Comparison of ENCODE assay signal across 8 mouse cellular contexts in the genomic region with DNA sequence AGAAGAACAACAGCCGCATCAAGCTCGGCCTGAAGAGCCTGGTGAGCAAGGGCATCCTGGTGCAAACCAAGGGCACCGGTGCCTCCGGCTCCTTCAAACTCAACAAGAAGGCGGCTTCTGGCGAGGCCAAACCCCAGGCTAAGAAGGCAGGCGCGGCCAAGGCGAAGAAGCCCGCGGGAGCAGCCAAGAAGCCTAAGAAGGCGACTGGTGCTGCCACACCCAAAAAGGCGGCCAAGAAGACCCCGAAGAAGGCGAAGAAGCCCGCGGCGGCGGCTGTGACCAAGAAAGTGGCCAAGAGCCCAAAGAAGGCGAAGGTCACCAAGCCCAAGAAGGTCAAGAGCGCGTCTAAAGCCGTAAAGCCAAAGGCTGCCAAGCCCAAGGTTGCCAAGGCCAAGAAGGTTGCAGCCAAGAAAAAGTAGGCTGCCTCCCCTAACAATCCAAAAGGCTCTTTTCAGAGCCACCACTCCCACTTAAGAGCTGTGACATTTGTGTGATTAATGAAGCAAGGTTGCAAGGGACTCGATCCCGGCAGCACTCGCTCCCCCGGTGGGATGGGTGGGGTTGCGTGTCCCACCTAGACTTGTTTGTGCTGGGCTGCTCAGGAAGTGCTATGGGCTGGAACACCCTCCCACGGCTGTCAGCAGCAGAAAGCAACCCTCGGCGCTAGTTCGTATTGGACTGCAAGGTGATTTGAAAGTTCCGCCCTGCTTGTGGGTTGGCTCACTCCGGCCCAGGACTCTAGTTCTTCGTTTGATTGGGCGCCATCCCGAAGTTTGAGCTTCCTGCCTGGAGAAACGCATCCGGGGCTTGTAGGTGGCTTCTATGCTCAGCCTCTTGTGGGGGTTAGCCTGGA. TPM values are rescaled to one million over a fixed set of nuclear protein-coding genes. Genes with fewer than 3 reads are reported as not detected.
A peak's percentile ranks its signal among the peaks of the same experiment; 100 is the strongest.
DNase-seq lines count a peak whose midpoint lies in the region; ATAC-seq and TF ChIP-seq lines count a peak whose summit lies in the region.

No protein-coding gene starts in this region.

- WGBS in heart, embryonic 14.5 days: under 1% methylated on average over 39 of the region's 39 CpGs
- WGBS in liver, embryonic 11.5 days: under 1% methylated on average over 39 of the region's 39 CpGs

- peak overlapping the region; percentile 97 for H3K27ac ChIP-seq in brown adipose tissue, adult 24 weeks (replicated peaks; ENCODE audit: low read depth, low read length)
- peak overlapping the region; percentile 99 for H3K27ac ChIP-seq in heart, embryonic 14.5 days (replicated peaks in 1 of 2; ENCODE audit: control insufficient read depth in 1 of 2, insufficient read depth in 1 of 2, low read depth in 2 of 2, low read length in 2 of 2)
- peak overlapping the region; percentile 100 for H3K27ac ChIP-seq in liver, embryonic 11.5 days (ENCODE audit: low read depth, low read length)

- H3ac ChIP-seq in myocyte (ENCODE audit: control insufficient read depth, insufficient read length): no peak overlapping the region

- H3K4me1 ChIP-seq in brown adipose tissue, adult 24 weeks (ENCODE audit: control insufficient read depth, insufficient read depth, insufficient read length, low read length): no peaks in the 10 kb centered on the region
- H3K4me1 ChIP-seq in heart, embryonic 14.5 days (ENCODE audit: control insufficient read depth in 2 of 2, insufficient read depth in 2 of 2, low read length in 2 of 2): peaks cover 0 to 19% of the 10 kb centered on the region in 2 experiments; a peak in 2 of 4 replicates
- H3K4me1 ChIP-seq in liver, embryonic 11.5 days (replicated peaks; ENCODE audit: control insufficient read depth, insufficient read depth, low read length): peaks cover 7% of the 10 kb centered on the region

- H3K27me3 ChIP-seq in heart, embryonic 14.5 days (ENCODE audit: control insufficient read depth, insufficient read depth, low read length): no peaks in the 10 kb centered on the region
- H3K27me3 ChIP-seq in liver, embryonic 11.5 days (replicated peaks; ENCODE audit: control insufficient read depth, insufficient read depth, low read length): no peaks in the 10 kb centered on the region
- H3K27me3 ChIP-seq in myocyte (ENCODE audit: control insufficient read depth, insufficient read depth, insufficient read length): no peaks in the 10 kb centered on the region
- no peaks in the 10 kb centered on the region for H3K27me3 ChIP-seq in splenic B cell, adult 2 months (ENCODE audit: control insufficient read depth, insufficient read depth, low read length, poor library complexity, severe bottlenecking)

- H3K79me2 ChIP-seq in myocyte (ENCODE audit: control insufficient read depth, insufficient read depth): no peaks in the 10 kb centered on the region

- H3K9me3 ChIP-seq in heart, embryonic 14.5 days (ENCODE audit: control insufficient read depth, low read length): no peaks in the 10 kb centered on the region
- H3K9me3 ChIP-seq in liver, embryonic 11.5 days (ENCODE audit: control insufficient read depth, low read length): no peaks in the 10 kb centered on the region

- H3K9ac ChIP-seq in heart, embryonic 14.5 days (ENCODE audit: low read length): peak overlapping the region; percentile 95
- H3K9ac ChIP-seq in liver, embryonic 11.5 days (ENCODE audit: low read depth, low read length): peak overlapping the region; percentile 83

- peak; percentile 90 for TF ChIP-seq POLR2A in myocyte (IDR thresholded peaks at IDR 0.05; ENCODE audit: insufficient read length, low read depth)

- ATAC-seq in heart, embryonic 14.5 days (ENCODE audit: insufficient number of reproducible peaks, insufficient read depth, low FRiP score, low read depth): peak; percentile 92
- peak; percentile 85 for ATAC-seq in liver, embryonic 11.5 days (replicated peaks; ENCODE audit: low FRiP score)

- peak overlapping the region; percentile 75 for H3K4me2 ChIP-seq in heart, embryonic 14.5 days (ENCODE audit: low read length)
- H3K4me2 ChIP-seq in liver, embryonic 11.5 days: peak overlapping the region; percentile 91
- peak overlapping the region; percentile 85 for H3K4me2 ChIP-seq in myocyte (ENCODE audit: low read depth)

- peak overlapping the region; percentile 81 for H3K4me3 ChIP-seq in brown adipose tissue, adult 24 weeks (ENCODE audit: insufficient read depth, low read depth, low read length)
- H3K4me3 ChIP-seq in heart, embryonic 14.5 days (ENCODE audit: control insufficient read depth in 1 of 2, insufficient read depth in 1 of 2, low read depth in 1 of 2, low read length in 2 of 2): peak overlapping the region; percentile 51 to 86
- H3K4me3 ChIP-seq in liver, embryonic 11.5 days (ENCODE audit: low read depth, low read length): peak overlapping the region; percentile 52
- H3K4me3 ChIP-seq in myocyte: peak overlapping the region; percentile 47

- peak; percentile 93 for DNase-seq in CD4-positive, CD25-positive, alpha-beta regulatory T cell, adult 2 months (ENCODE audit: low read depth, low spot score)
- DNase-seq in fibroblast of lung, adult 2 months (ENCODE audit: low read depth): peak; percentile 87
- DNase-seq in kidney, postnatal 10 days: peak; percentile 95
- DNase-seq in liver, embryonic 11.5 days (ENCODE audit: low spot score): peak; percentile 94
- peak; percentile 94 for DNase-seq in splenic B cell, adult 2 months (ENCODE audit: low read depth, low spot score)

- H3K36me3 ChIP-seq in heart, embryonic 14.5 days (ENCODE audit: control insufficient read depth, insufficient read depth, low read length): no peaks in the 10 kb centered on the region
- H3K36me3 ChIP-seq in liver, embryonic 11.5 days (ENCODE audit: control insufficient read depth, insufficient read depth, low read length): no peaks in the 10 kb centered on the region
- no peaks in the 10 kb centered on the region for H3K36me3 ChIP-seq in myocyte (ENCODE audit: control insufficient read depth, insufficient read depth)
- H3K36me3 ChIP-seq in splenic B cell, adult 2 months (ENCODE audit: control insufficient read depth, insufficient read depth, low read length, poor library complexity, severe bottlenecking): 0 out of 2 replicates have a peak, but pooled peaks cover 2% of the 10 kb centered on the region

TF ChIP-seq in myocyte, 11 proteins besides CTCF, POLR2A, EP300 and RAD21:
- no peak for TF ChIP-seq REST (IDR thresholded peaks at IDR 0.05; ENCODE audit: insufficient read depth, insufficient read length)
- peak; percentile 95 for TF ChIP-seq E2F4 (IDR thresholded peaks at IDR 0.05; ENCODE audit: insufficient read depth)
- TF ChIP-seq MAX (IDR thresholded peaks at IDR 0.05; ENCODE audit: low read depth): no peak
- TF ChIP-seq CEBPB (IDR thresholded peaks at IDR 0.05; ENCODE audit: insufficient read depth, poor library complexity, severe bottlenecking): no peak
- peak; percentile 97 for TF ChIP-seq POLR2AphosphoS2 (IDR thresholded peaks at IDR 0.05; ENCODE audit: insufficient read length, low read depth)
- TF ChIP-seq MYOD1 (IDR thresholded peaks at IDR 0.05; ENCODE audit: control insufficient read depth in 1 of 3, insufficient read length in 2 of 3, low read depth in 2 of 3): no peak
- TF ChIP-seq MYOG (IDR thresholded peaks at IDR 0.05; ENCODE audit: control insufficient read depth in 1 of 3, insufficient read depth in 1 of 3, insufficient read length in 2 of 3, low read depth in 2 of 3): no peak
- no peak for TF ChIP-seq USF1 (IDR thresholded peaks at IDR 0.05; ENCODE audit: low read depth)
- TF ChIP-seq SRF (IDR thresholded peaks at IDR 0.05; ENCODE audit: control insufficient read depth, insufficient read length, low read depth): no peak
- no peak for TF ChIP-seq TCF12 (IDR thresholded peaks at IDR 0.05; ENCODE audit: insufficient read depth, poor library complexity, severe bottlenecking)
- no peak for TF ChIP-seq TCF3 (IDR thresholded peaks at IDR 0.05; ENCODE audit: insufficient read length, low read depth)

RNA-seq across cellular contexts. Expression of a gene that starts 0.7 kb away (rescaled TPM):
- polyA plus RNA-seq in brown adipose tissue, adult 24 weeks (2012; ENCODE audit: insufficient read depth, insufficient read length, missing spikeins): 112 and 175 TPM in 2 replicates
- 36.9 and 43.9 TPM in 2 replicates for polyA plus RNA-seq in heart, embryonic 14.5 days (2014; fragmentation: Nextera tagmentation; extraction: Ambion mirVana)
- 24.2 and 25.8 TPM in 2 replicates for polyA plus RNA-seq in liver, embryonic 11.5 days (2014; fragmentation: Nextera tagmentation; extraction: Ambion mirVana)
- polyA plus RNA-seq in myocyte (2012; fragmentation: generic; extraction: Trizol): 273 TPM

RNA-seq across cellular contexts. Expression of a gene that starts 6.1 kb away (rescaled TPM):
- polyA plus RNA-seq in brown adipose tissue, adult 24 weeks (2012; ENCODE audit: insufficient read depth, insufficient read length, missing spikeins): not detected in 2 replicates
- 2.5 and 2.7 TPM in 2 replicates for polyA plus RNA-seq in heart, embryonic 14.5 days (2014; fragmentation: Nextera tagmentation; extraction: Ambion mirVana)
- 6.1 and 6.7 TPM in 2 replicates for polyA plus RNA-seq in liver, embryonic 11.5 days (2014; fragmentation: Nextera tagmentation; extraction: Ambion mirVana)
- polyA plus RNA-seq in myocyte (2012; fragmentation: generic; extraction: Trizol): 2.5 TPM

RNA-seq across cellular contexts. Expression of a gene that starts 7.2 kb away (rescaled TPM):
- polyA plus RNA-seq in brown adipose tissue, adult 24 weeks (2012; ENCODE audit: insufficient read depth, insufficient read length, missing spikeins): not detected in 2 replicates
- polyA plus RNA-seq in heart, embryonic 14.5 days (2014; fragmentation: Nextera tagmentation; extraction: Ambion mirVana): 1.7 and 2.3 TPM in 2 replicates
- polyA plus RNA-seq in liver, embryonic 11.5 days (2014; fragmentation: Nextera tagmentation; extraction: Ambion mirVana): 3.1 and 4.6 TPM in 2 replicates
- 1.3 TPM for polyA plus RNA-seq in myocyte (2012; fragmentation: generic; extraction: Trizol)

RNA-seq across cellular contexts. Expression of a gene that starts 11.6 kb away (rescaled TPM):
- polyA plus RNA-seq in brown adipose tissue, adult 24 weeks (2012; ENCODE audit: insufficient read depth, insufficient read length, missing spikeins): not detected in 2 replicates
- polyA plus RNA-seq in heart, embryonic 14.5 days (2014; fragmentation: Nextera tagmentation; extraction: Ambion mirVana): 14.5 and 14.6 TPM in 2 replicates
- 38.5 and 42.1 TPM in 2 replicates for polyA plus RNA-seq in liver, embryonic 11.5 days (2014; fragmentation: Nextera tagmentation; extraction: Ambion mirVana)
- 2.1 TPM for polyA plus RNA-seq in myocyte (2012; fragmentation: generic; extraction: Trizol)

RNA-seq across cellular contexts. Expression of a gene that starts 12.8 kb away (rescaled TPM):
- polyA plus RNA-seq in brown adipose tissue, adult 24 weeks (2012; ENCODE audit: insufficient read depth, insufficient read length, missing spikeins): not detected in 2 replicates
- 4.6 and 6.7 TPM in 2 replicates for polyA plus RNA-seq in heart, embryonic 14.5 days (2014; fragmentation: Nextera tagmentation; extraction: Ambion mirVana)
- 5.5 and 8.3 TPM in 2 replicates for polyA plus RNA-seq in liver, embryonic 11.5 days (2014; fragmentation: Nextera tagmentation; extraction: Ambion mirVana)
- 1.3 TPM for polyA plus RNA-seq in myocyte (2012; fragmentation: generic; extraction: Trizol)

Comparison
In these comparisons a context has a peak if more than half of its experiments do, and no peak if none do; other contexts are left out.
1. Peak in every context shown above with its lines: DNase-seq, ATAC-seq, H3K4me3 ChIP-seq and H3K27ac ChIP-seq.